Mouse (Mus musculus) forebrain, embryonic 12.5 days (tissue): ENCODE results near the gene Aatk. TPM values are rescaled to one million over a fixed set of nuclear protein-coding genes. Genes with fewer than 3 reads are reported as not detected.

Experiments
- ATAC-seq: fragments of 200-750 bp; cut with Nextera tagmentation; 2 replicates; pipeline ENCODE4 v1.8.0; 2017; ENCODE audit warnings: moderate TSS enrichment; ENCODE audit not compliant: low FRiP score
- H3K27ac ChIP-seq: fragments of 300-500 bp; sonication (generic); 2 replicates; pipeline ENCODE4 v1.5.1; 2016; ENCODE audit warnings: mild to moderate bottlenecking
- H3K27me3 ChIP-seq: fragments of 300-500 bp; sonication (generic); 2 replicates; pipeline ENCODE4 v1.6.1; 2016; ENCODE audit warnings: mild to moderate bottlenecking
- H3K36me3 ChIP-seq: fragments of 300-500 bp; sonication (generic); replicated peaks from 2 replicates; pipeline ENCODE4 v1.6.1; 2016; ENCODE audit warnings: mild to moderate bottlenecking
- H3K4me1 ChIP-seq: fragments of 300-500 bp; sonication (generic); 2 replicates; pipeline ENCODE4 v1.6.1; 2016
- H3K4me2 ChIP-seq: fragments of 300-500 bp; sonication (generic); 2 replicates; pipeline ENCODE4 v1.6.1; 2016; ENCODE audit warnings: mild to moderate bottlenecking, moderate library complexity
- H3K4me3 ChIP-seq: fragments of 300-500 bp; sonication (generic); replicated peaks from 2 replicates; pipeline ENCODE4 v1.5.1; 2016; ENCODE audit warnings: mild to moderate bottlenecking
- H3K9ac ChIP-seq: fragments of 300-500 bp; sonication (generic); 2 replicates; pipeline ENCODE4 v1.6.1; 2016; ENCODE audit warnings: mild to moderate bottlenecking
- H3K9me3 ChIP-seq: fragments of 300-500 bp; sonication (generic); 2 replicates; pipeline ENCODE4 v1.6.1; 2016
- WGBS: fragments of 180-500 bp; shearing (Covaris S2); methylation state at CpG from one replicate; pipeline ENCODE4 v1.1.7; 2016; 5-methylcytosine and 5-hydroxymethylcytosine counted together
- polyA plus RNA-seq: library from polyadenylated mRNA; unstranded; fragments of >200 nt; fragmentation: Nextera tagmentation; extraction: Ambion mirVana; gene quantifications from 2 replicates; pipeline ENCODE4 v1.2.1, GENCODE M21; 2016

Gene Aatk
- polyA plus RNA-seq, 1 experiment from 2014 or later = 6.1 TPM

DNA sequence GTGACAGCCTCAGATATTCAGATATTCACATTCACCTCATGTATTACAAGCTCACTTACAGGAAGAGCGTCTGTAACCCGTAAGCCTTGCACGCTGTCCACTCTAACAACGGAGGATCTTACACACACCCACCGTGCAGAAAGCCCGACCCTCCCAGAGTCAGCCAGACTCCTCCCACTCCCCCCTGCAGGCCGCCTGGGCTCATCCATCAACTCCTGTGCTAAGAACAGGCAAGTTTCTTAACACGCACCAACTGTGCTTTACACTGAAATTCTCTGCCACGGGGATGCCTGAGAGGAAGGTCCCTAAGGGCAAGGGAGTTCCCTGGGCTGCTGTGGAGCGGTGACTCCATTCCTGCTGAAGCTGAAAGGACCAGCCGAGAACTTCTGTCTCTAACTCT lies 22.3 kb upstream of the Aatk start:
- peaks cover 3% of the 10 kb centered on the region; the same call in 1 of the 2 replicates for H3K4me1 ChIP-seq
- peaks cover 99% of the 10 kb centered on the region for H3K36me3 ChIP-seq
- no peak for ATAC-seq
- no peak overlapping the region for H3K9ac ChIP-seq
- no peak overlapping the region for H3K27ac ChIP-seq
- 62% methylated on average over 11 of the region's 11 CpGs for WGBS
- no peaks in the 10 kb centered on the region for H3K27me3 ChIP-seq
- H3K4me3 ChIP-seq = no peak overlapping the region
- H3K9me3 ChIP-seq = no peaks in the 10 kb centered on the region
- no peak overlapping the region for H3K4me2 ChIP-seq

DNA sequence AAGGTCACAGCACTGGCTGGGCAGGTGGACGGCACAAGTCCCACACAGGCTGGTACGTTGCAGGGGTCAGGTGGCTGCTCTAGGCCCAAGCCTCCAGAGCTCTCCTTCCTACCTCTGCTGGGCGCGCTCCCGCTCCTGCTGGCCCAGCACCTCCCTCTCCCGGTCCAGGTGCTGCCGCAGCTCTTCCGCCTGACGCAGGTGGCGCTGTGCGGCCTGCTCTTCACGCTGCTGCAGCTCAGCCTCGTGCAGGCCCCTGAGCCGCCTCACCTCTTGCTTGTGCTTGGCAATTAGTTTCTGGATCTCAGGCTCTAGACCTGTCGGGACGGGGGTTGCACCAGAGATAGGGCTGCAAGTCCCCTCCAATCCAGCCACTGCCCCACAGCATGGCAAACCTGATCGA lies 20.9 kb upstream of the Aatk start:
- no peak overlapping the region for H3K27ac ChIP-seq
- ATAC-seq = no peak
- H3K4me3 ChIP-seq = no peak overlapping the region
- 46% methylated on average over 17 of the region's 17 CpGs for WGBS
- peaks cover 3% of the 10 kb centered on the region; the same call in 1 of the 2 replicates for H3K4me1 ChIP-seq
- no peak overlapping the region for H3K4me2 ChIP-seq
- no peak overlapping the region for H3K9ac ChIP-seq
- H3K27me3 ChIP-seq = no peaks in the 10 kb centered on the region
- peaks cover 98% of the 10 kb centered on the region for H3K36me3 ChIP-seq
- H3K9me3 ChIP-seq = no peaks in the 10 kb centered on the region

DNA sequence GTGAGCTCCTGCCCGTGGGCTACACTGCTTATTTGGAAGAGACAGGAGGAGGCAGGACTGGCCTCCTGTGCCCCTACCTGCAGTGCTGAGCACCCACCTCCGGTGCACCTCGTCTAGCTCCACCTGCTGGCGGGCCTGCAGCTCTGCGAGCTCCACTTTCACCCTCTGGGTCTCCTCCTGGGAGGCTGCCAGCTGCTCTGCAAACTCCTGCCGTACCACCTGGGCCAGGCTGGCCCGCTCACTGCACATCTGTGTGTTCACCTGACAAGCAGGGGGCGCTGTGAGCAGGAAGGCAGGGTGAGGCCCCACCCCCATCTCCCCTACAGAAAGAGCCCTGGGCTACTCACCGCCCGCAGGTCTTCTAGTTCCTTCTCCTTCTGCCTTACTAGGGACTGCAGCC lies 18.3 kb upstream of the Aatk start:
- WGBS = 38% methylated on average over 10 of the region's 10 CpGs
- peaks cover 3% of the 10 kb centered on the region; the same call in 1 of the 2 replicates for H3K4me1 ChIP-seq
- 0 out of 2 replicates have a peak overlapping the region, but pooled peaks have one; percentile 19 for H3K27ac ChIP-seq
- no peaks in the 10 kb centered on the region for H3K27me3 ChIP-seq
- ATAC-seq = no peak
- no peaks in the 10 kb centered on the region for H3K9me3 ChIP-seq
- H3K9ac ChIP-seq = no peak overlapping the region
- H3K4me3 ChIP-seq = no peak overlapping the region
- H3K4me2 ChIP-seq = no peak overlapping the region
- H3K36me3 ChIP-seq = peaks cover 72% of the 10 kb centered on the region

DNA sequence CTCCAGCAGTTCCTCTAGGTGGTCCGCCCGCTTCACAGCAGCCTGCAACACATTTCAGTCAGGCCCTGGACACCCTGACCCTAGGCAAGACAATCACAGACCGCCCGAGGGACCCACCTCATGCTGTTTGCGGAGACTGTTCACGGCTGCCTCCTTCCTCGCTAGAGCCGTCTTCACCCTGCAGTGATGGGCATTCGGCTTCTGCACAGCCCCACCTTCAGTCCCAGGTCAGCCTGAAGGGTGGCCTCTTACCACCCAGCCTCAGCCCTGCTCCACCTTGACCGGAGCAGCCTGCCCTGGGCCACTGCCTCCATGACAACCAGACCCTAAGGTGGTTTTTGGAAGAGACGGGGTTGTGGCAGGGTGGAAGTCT lies 17.7 kb upstream of the Aatk start:
- ATAC-seq = no peak
- no peaks in the 10 kb centered on the region for H3K9me3 ChIP-seq
- H3K36me3 ChIP-seq = peaks cover 66% of the 10 kb centered on the region

DNA sequence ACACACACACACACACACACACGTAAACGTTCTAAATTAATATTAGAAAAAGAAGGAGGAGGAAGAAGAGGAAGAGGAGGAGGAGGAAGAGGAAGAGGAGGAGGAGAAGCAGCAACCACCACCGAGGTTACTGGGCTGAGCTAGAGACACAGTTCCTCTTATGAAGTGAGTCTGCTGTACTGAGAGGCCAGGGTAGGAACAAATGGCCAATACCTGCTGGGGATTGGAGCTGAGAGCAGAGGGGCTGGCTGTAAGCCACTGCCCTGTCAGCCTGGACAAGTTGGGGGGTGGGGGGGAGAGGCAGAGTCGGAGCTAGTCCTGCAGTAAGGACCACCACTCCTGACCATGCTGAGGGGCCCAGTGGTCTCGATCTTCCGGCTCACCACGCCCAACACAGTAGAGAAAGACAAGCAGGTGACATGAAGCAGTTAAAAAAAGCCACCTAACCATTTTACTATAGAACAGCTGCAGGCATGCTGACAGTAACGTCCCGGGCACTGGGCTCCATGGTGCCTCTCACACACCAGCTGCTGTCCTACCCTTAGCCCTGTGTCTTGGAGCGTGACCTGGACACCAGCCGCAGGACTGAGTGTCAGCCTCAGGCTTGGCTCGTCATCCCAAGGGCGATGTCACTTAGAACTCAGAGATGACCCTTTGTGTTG lies 17.2 kb upstream of the Aatk start:
- Histone ChIP-seq H3K4me3 (no peak overlapping the region), H3K9ac (no peak overlapping the region), H3K36me3 (peaks cover 61% of the 10 kb centered on the region), H3K9me3 (no peaks in the 10 kb centered on the region), H3K27ac (no peak overlapping the region), H3K4me2 (no peak overlapping the region), H3K4me1 (0 out of 2 replicates have a peak, but pooled peaks cover under 1% of the 10 kb centered on the region), H3K27me3 (no peaks in the 10 kb centered on the region)
- ATAC-seq = no peak
- WGBS = 91% methylated on average over 12 of the region's 13 CpGs

More for the DNA sequence above, 17.7 kb upstream of the Aatk start:
- no peak overlapping the region for H3K4me2 ChIP-seq
- H3K4me3 ChIP-seq = no peak overlapping the region
- WGBS = 91% methylated on average over 11 of the region's 11 CpGs
- H3K27ac ChIP-seq = no peak overlapping the region
- H3K27me3 ChIP-seq = no peaks in the 10 kb centered on the region
- no peak overlapping the region for H3K9ac ChIP-seq
- H3K4me1 ChIP-seq = peaks cover 3% of the 10 kb centered on the region; the same call in 1 of the 2 replicates

DNA sequence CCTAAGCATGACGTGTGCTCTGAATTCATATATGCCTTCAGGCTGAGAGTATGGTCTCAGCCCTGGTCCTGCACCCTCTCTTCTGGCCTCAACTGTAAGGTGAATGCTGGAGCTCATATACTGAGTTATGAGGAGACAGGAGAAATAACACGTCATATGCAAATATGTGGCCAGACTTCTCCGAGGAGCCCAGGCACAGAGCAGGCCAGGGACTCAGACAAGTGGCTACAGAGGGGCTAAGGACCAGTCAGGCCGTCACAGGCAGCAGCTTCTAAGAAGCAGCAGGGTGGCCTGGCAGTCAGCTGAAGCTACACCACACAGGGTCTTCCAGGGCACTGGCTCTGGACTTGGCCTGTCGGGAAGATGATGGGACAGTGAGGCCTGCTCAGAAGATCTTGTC lies 16.4 kb upstream of the Aatk start:
- 87% methylated on average over 5 of the region's 5 CpGs for WGBS
- H3K9ac ChIP-seq = no peak overlapping the region
- peaks cover 54% of the 10 kb centered on the region for H3K36me3 ChIP-seq
- ATAC-seq = no peak
- H3K4me1 ChIP-seq = no peaks in the 10 kb centered on the region
- H3K4me3 ChIP-seq = no peak overlapping the region
- no peaks in the 10 kb centered on the region for H3K27me3 ChIP-seq
- no peaks in the 10 kb centered on the region for H3K9me3 ChIP-seq
- H3K27ac ChIP-seq = no peak overlapping the region
- no peak overlapping the region for H3K4me2 ChIP-seq

DNA sequence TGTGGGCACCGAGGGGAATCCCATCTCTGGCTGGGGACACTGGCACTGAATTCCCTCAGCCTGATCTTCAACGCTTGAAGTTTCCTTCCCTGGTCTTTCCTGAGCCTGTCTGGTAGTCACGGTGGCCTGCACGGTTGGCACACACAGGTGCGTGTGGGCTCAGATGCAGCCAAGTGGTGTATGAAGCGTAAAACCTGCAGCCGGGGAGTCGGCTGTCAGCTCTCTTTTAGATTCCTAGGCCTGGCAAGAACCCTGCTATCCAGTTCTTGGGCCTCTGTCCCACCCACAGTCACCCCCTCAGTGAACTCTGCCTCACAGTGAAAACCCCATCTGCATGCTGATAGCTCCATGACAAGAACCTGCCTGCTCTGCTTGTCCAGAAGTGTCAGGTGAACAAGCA lies 13.7 kb upstream of the Aatk start:
- no peak overlapping the region for H3K4me3 ChIP-seq
- H3K9ac ChIP-seq = no peak overlapping the region
- H3K9me3 ChIP-seq = no peaks in the 10 kb centered on the region
- H3K36me3 ChIP-seq = peaks cover 27% of the 10 kb centered on the region
- H3K27me3 ChIP-seq = no peaks in the 10 kb centered on the region
- ATAC-seq = no peak
- H3K4me2 ChIP-seq = no peak overlapping the region
- no peaks in the 10 kb centered on the region for H3K4me1 ChIP-seq
- 86% methylated on average over 8 of the region's 8 CpGs for WGBS
- no peak overlapping the region for H3K27ac ChIP-seq

DNA sequence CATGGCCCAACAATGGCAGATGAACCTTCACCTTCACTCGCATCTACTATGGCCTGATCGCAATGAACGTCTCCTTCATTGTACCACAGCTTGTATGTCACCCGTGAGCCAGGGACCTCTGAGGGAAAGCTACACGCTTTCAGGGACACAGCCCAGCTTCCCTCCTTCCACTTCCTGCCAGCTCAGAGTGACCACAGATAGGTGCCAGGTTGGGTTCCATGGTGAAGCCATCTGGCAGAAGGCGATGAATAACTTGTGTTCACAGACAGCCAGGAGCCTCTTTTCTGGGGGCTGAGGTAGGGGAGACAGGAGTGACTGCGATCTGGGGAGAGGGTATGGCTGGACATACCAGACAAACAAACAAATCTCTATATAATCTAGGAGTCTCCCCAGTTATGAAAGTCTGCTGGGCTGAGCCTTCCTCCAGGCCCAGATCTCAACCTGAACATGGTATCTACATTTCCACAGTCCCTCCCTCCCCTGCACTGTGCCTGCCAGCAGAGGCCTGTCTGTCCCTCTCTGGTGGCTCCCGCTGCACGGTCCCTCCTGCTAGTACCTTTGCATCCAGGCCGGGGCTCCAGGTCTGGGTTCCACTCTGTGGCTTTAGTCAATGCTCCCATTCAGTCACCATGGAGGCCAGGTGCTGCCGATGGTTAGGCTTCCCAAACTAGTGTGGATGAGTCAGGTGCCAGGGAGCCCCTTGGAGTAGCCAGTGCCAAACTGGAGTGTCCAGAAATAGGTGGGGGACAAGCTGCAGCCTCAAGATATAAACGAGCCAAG lies 9.2 kb upstream of the Aatk start:
- no peak for ATAC-seq
- 84% methylated on average over 12 of the region's 12 CpGs for WGBS
- Histone ChIP-seq H3K27ac (no peak overlapping the region), H3K9ac (no peak overlapping the region), H3K4me3 (no peak overlapping the region), H3K4me2 (no peak overlapping the region), H3K9me3 (no peaks in the 10 kb centered on the region), H3K4me1 (peaks cover 7% of the 10 kb centered on the region), H3K36me3 (no peaks in the 10 kb centered on the region), H3K27me3 (no peaks in the 10 kb centered on the region)

DNA sequence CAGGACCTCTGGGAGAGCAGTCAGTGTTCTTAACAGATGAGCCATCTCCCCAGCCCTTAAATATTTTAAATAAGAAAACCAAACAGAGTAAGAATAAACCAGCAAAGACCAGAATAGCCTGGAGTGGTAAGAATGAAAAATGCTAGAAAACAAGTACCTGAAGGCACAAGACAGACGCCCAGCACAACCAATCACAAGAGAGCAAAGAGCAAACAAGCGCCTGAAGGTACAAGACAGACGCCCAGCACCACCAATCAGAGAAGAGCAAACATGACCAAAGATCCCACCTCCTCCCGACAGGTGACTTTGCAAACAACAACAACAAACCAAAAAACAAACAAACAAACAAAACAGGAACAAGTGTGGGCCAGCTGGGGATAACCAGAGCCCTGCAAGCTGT lies 6.9 kb upstream of the Aatk start:
- no peak overlapping the region for H3K27ac ChIP-seq
- ATAC-seq = no peak
- no peak overlapping the region for H3K4me2 ChIP-seq
- H3K4me1 ChIP-seq = peaks cover 12% of the 10 kb centered on the region
- H3K9ac ChIP-seq = no peak overlapping the region
- H3K4me3 ChIP-seq = no peak overlapping the region
- 84% methylated on average over 4 of the region's 4 CpGs for WGBS
- no peaks in the 10 kb centered on the region for H3K36me3 ChIP-seq
- H3K27me3 ChIP-seq = peaks cover 6% of the 10 kb centered on the region
- no peaks in the 10 kb centered on the region for H3K9me3 ChIP-seq

DNA sequence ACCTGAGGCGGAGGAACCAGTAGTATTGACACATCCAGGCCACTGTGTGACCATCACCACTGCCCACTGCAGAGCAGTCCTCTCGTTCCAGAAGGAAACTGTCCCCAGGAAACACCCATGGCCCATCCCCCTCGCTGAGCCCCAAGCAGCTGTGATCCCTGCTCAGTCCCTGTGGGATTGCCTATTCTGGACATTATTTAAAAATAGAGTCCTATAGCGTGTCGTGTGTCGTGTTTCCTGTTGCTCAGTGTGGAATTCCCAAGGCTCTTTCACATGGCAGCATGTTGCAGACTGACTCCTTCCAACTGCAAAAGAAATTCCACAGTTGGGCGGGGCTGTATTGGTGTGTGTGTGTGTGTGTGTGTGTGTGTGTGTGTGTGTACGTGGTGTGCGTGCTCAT lies 5.3 kb upstream of the Aatk start:
- H3K9me3 ChIP-seq = no peaks in the 10 kb centered on the region
- H3K36me3 ChIP-seq = no peaks in the 10 kb centered on the region
- ATAC-seq = no peak
- H3K27me3 ChIP-seq = peaks cover 21% of the 10 kb centered on the region
- H3K9ac ChIP-seq = no peak overlapping the region
- peaks cover 27% of the 10 kb centered on the region for H3K4me1 ChIP-seq
- 82% methylated on average over 9 of the region's 9 CpGs for WGBS
- no peak overlapping the region for H3K27ac ChIP-seq
- H3K4me2 ChIP-seq = no peak overlapping the region
- H3K4me3 ChIP-seq = no peak overlapping the region

DNA sequence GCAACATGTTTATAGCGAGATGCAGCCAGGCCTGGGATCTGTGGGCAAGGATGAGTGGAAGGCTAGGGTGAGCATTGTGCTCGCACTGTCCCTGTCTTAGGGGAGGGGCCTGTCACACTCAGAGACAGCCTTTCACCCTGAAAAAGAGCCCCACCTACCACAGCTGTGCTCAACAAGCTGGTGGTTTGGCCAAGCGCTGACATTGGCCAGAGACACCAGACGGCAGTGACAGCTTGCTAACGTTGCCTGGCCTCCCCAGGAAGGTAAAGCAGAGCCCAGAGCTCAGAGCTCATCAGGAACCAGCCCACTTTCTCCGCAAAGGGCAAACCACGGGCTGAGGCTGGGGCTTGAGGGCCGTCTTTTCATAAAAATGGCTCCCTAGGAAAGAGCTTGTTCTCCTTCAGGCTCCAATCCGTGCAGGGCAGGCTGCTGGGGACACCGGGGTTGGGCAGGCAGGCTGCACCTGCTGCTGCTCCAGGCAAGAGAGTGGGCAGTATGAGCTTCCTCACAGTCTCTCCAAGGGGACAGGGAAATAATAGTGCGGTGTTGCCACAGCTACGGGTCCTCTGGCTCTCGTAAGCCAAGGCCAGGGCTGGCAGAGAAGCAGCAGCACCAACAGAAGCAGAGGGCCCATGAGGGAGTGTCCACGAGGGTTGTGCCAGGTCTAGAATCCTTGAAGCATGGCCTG lies 4.3 kb upstream of the Aatk start:
- 48% methylated on average over 14 of the region's 14 CpGs for WGBS
- H3K27ac ChIP-seq = 0 out of 2 replicates have a peak overlapping the region, but pooled peaks have one; percentile 25
- no peak overlapping the region for H3K4me3 ChIP-seq
- peaks cover 33% of the 10 kb centered on the region for H3K4me1 ChIP-seq
- H3K9ac ChIP-seq = 0 out of 2 replicates have a peak overlapping the region, but pooled peaks have one; percentile 29
- H3K9me3 ChIP-seq = no peaks in the 10 kb centered on the region
- ATAC-seq = no peak
- peaks cover 25% of the 10 kb centered on the region for H3K27me3 ChIP-seq
- H3K36me3 ChIP-seq = no peaks in the 10 kb centered on the region
- no peak overlapping the region for H3K4me2 ChIP-seq

DNA sequence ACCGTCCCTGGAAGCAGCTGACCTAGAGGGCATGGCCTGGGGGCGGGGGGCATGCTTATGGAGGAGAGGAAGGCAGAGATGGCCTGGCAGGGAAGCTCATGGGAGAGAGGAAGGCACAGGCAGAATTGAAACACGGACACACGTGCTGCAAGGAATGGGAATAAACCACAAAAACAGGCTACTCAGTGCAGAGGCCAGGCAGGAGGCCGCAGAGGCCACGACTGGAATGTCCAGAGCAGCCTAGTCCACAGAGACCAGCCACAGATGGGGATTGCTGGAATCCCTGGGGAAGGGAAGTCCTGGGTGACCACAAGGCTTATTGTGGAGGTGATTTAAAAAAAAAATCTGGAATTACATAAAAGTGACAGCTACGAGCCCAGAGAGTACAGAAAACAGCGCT lies 2.1 kb upstream of the Aatk start:
- Histone ChIP-seq H3K4me1 (peaks cover 43% of the 10 kb centered on the region), H3K4me2 (no peak overlapping the region), H3K9ac (no peak overlapping the region), H3K4me3 (no peak overlapping the region), H3K27me3 (peaks cover 28% of the 10 kb centered on the region), H3K36me3 (no peaks in the 10 kb centered on the region), H3K9me3 (no peaks in the 10 kb centered on the region), H3K27ac (no peak overlapping the region)
- no peak for ATAC-seq
- 84% methylated on average over 8 of the region's 8 CpGs for WGBS
